Mouse (Mus musculus) retina, postnatal 1 day (tissue): ENCODE measurements around the gene Dnajb8.

Experiments used
- DNase-seq: peaks from one replicate; pipeline ENCODE4 v3.0.0-alpha.2; 2012

Dnajb8 gene

GRCm38 (mm10) chr6:88221968-88222367, at the start of gene Dnajb8:
Gene Dnajb8 (plus strand): TSS chr6:88222268.
- DNase-seq, result no peak

GRCm38 (mm10) chr6:88174191-88174590, 47.9 kb upstream of the Dnajb8 start:
- DNase-seq, result no peak

- no peak for DNase-seq
These were observed 47.4 kb upstream of the Dnajb8 start for GRCm38 (mm10) chr6:88174676-88175075.

GRCm38 (mm10) chr6:88184671-88185070, 37.4 kb upstream of the Dnajb8 start:
- no peak for DNase-seq

- no peak for DNase-seq
These were observed 33.9 kb upstream of the Dnajb8 start for GRCm38 (mm10) chr6:88188148-88188547.

GRCm38 (mm10) chr6:88189312-88190042, 32.6 kb upstream of the Dnajb8 start:
- DNase-seq, result peak; percentile 91

GRCm38 (mm10) chr6:88190043-88190309, 32.1 kb upstream of the Dnajb8 start:
- no peak for DNase-seq

GRCm38 (mm10) chr6:88190310-88191023, 31.6 kb upstream of the Dnajb8 start:
- peak; percentile 54 for DNase-seq

DNA sequence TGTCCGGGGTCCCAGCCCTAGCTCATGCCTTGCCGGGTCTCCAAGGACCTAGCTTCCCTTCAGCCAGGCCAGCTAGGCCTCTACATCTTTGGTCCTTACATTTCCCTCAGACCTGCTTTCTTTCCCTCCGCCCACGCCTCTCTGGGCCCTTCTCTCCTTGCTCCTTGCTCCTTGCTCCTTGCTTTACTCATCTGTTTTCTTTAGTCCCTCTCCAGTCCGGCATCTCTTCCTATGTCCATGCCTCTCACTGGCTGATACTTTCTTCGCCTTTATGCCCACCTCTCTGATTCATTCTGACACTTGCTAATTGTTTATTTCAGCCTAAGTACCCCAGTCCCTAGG, 31.1 kb upstream of the Dnajb8 start:
- DNase-seq, result no peak

GRCm38 (mm10) chr6:88191411-88192070, 30.5 kb upstream of the Dnajb8 start:
- DNase-seq, result no peak

GRCm38 (mm10) chr6:88192756-88193155, 29.3 kb upstream of the Dnajb8 start:
- no peak for DNase-seq

DNA sequence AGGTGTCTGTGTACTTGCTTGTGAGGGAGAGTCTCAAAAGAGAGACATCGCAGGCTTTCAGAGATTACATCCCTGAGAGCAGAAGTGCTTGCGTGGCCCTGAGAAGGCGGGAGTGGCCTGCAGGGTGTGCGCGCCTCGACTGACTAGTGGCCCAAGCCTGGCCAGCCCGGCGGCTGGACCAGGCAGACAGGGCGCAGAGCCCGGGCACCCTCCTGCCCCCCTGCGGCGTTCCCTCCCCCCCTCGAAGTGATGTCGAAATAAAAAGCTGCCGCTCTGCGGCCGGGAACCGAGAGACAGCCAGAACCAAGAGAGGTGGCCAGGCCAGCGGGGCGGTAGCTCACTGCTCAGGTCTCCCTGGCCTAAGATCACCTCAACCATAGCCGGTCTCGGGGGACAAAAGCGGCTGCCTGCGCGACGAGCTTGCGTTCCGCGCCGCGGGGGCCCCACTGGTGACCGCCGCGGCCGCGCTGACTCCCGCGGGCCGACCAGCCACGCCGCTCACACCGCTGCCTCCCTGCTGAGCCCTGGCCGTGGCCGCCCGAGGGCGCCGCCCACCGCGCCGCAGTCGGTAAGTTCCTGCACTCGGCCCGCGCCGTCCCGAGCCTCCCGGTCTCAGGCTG, 28.5 kb upstream of the Dnajb8 start, which contains the start of gene Gata2:
Gene Gata2, plus strand, starts transcription at position 459 of the 620 bp plus-strand sequence.
- DNase-seq, result peak; percentile 56

GRCm38 (mm10) chr6:88194053-88194977, 27.8 kb upstream of the Dnajb8 start:
- peak; percentile 61 for DNase-seq

DNA sequence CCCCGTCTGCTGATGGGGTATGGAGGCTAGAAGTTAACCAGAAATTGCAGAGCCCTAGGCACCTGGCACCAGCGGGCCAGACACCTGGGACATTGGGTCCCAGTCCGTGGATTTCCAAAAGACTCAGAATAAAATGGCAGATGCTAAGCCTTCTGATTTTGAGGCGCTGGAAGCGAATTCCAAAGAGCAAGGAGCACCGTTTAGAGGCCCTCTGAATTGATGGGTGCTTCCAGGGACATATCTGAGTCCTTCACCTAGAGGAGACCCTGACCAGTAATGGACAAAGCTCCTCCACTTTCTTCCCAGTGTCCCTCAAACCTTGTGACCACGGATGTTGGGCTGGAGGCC, 27.1 kb upstream of the Dnajb8 start:
- no peak for DNase-seq

DNA sequence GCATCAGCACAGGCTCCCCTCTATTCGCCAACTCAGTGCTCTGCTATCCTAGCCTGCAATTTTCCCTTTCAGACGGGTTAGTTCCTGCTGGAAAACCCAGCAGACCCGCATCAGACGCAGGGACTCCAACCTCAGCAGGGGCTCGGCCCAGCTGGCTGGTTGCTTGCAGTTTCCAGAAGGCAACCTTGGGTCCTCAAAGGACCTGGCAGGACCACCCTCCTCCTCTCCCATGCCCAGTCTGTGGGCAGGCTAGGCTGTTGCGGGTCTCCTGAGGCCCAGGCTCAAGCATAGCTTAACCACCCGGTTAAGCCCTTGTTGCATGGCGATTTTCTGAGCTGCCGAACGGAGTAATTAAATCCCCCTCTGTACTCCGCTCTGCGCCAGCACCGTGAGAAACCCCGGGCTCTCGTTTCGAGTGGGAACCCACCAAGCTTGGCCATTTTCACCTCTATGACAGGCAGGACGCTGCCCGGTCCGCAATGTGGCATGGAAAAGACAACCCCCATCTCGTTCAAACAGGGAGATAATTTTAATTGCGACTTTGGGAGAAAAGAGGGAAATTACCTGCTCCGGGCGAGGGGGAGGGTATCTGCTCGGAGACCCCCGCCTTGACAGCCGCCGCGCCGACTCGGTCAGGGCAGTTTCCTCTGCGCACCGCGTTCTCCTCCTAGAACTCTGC, 25.9 kb upstream of the Dnajb8 start:
- peak; percentile 59 for DNase-seq

DNA sequence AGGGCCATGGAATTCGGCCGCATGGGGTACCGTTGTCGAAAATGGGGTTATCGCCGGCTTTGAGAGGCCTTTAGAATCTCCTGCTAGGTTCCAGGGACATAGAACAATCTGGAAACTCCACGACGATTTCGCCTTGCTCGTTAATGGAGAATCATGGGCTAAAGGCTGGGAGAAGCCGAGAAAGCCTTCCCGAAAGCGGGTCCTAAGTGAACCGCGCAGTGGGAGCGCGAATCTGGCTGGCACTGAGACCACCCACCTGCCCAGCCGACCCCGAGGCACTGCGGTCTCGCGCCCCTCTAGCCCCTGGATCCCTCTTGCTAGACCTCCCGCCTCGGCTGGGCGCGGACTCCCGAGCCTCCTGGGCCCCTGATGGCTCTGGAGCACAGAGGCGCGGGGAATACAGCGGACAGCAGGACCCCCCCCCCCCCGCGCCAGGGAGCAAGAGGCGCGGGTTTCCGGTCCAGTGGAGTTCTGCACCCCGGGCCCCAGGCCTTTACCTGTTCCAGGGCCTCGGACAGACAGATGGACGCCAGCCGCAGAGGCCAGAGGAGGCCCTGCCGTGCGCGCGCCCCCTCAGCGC, 25.2 kb upstream of the Dnajb8 start:
- peak; percentile 46 for DNase-seq

GRCm38 (mm10) chr6:88197313-88198069, 24.6 kb upstream of the Dnajb8 start:
- DNase-seq, result peak; percentile 54

DNA sequence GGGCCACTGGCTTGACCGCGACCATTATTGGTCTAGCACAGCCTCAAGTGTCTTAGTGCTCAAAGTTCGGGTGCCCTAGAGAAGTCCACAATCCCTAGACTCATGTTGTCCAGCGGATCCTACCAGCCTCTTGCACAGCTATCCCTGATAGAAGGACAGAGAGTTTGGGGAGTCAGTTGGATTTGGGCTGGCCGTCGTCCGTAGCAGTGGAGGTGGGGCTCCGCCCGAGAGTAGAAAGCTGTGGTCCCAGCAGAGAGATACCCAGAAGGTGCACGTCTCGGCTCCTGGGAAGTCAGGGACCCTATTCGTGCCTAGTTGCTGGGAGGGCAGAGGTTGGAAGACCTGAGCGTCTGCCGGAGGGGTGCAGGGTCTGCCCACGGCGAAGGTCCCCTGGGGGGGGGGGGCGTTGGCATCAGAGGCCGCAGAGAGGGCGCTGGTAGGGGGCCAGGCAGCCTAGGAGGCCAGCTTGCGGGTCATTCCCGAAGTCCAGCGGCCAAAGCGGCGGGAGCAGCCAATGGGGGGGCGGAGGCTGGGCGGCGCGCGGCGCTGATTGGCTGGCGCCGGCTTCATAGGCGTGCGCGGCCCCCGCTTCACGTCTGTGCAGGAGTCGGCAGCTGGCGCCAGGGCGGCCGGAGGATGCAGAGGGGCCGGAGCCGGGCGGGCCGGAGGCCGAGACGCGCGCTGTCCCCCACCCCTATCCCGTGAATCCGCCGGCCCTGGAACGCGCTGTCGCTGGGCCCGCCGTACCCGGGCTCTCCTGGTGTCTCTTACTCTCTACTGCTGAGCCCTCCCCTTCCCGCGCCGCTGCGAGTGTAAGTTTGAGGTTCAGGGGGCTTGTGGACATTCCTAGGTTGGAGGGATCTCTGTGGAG, 23.8 kb upstream of the Dnajb8 start:
- peak; percentile 87 for DNase-seq

DNA sequence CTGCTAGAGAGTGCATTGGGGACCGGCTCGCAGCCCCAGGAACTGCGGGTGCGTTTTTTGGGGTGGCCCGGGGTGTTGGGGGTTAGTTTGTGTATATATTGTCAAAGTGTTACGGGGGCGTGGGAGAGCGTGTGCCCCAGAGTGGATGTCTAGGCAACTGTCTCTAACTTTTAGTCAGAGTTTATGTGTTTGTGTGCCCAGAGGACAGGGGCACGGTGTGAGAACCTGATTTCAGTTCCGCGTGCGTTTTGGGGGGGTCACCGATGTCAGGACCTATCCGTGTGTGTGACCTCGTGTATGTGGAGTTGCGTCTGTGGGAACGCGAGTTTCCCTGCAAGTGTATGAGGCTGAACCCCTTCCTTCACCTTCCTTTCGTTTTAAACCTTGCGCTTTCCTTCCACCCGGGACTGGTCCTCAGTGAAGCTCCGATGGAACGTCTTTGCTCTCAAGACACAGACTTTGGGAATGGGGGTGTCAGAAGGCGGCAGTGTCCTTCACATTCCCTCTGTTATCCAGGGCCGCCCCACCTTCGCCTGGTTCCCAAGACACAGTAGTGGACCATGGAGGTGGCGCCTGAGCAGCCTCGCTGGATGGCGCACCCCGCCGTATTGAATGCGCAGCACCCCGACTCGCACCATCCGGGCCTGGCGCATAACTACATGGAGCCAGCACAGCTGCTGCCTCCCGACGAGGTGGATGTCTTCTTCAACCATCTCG, 22.9 kb upstream of the Dnajb8 start:
- no peak for DNase-seq
